Mouse (Mus musculus) liver, adult 2 months (tissue): Measurements from ENCODE around the gene Sohlh2. TPM values are rescaled to one million over a fixed set of nuclear protein-coding genes. Genes with fewer than 3 reads are reported as not detected.

Source experiments
- DNase-seq: peaks from one replicate; pipeline ENCODE4 v3.0.0-alpha.2; 2011; ENCODE audit warnings: low read depth, low spot score; ENCODE audit errors: extremely low read depth
- H3K27ac ChIP-seq: fragments of 200-500 bp; replicated peaks from 2 replicates; pipeline ENCODE4 v1.5.1; 2012; ENCODE audit warnings: low read depth, mild to moderate bottlenecking, control low read depth, inconsistent platforms, low read length; ENCODE audit not compliant: insufficient read depth
- H3K27me3 ChIP-seq: fragments of 200-500 bp; 2 replicates; pipeline ENCODE4 v1.6.1; 2012; ENCODE audit warnings: mild to moderate bottlenecking, moderate library complexity, low read length, inconsistent platforms; ENCODE audit not compliant: control insufficient read depth, insufficient read depth
- H3K36me3 ChIP-seq: fragments of 200-500 bp; 2 replicates; pipeline ENCODE4 v1.6.1; 2012; ENCODE audit warnings: low read length, inconsistent platforms; ENCODE audit not compliant: control insufficient read depth, insufficient read depth
- H3K4me1 ChIP-seq: fragments of 200-500 bp; 2 replicates; pipeline ENCODE4 v1.6.1; 2011; ENCODE audit warnings: low read length; ENCODE audit not compliant: control insufficient read depth, insufficient read depth
- H3K4me3 ChIP-seq: fragments of 200-500 bp; 2 replicates; pipeline ENCODE4 v1.5.1; 2011; ENCODE audit warnings: low read depth, mild to moderate bottlenecking, control low read depth, low read length, moderate library complexity; ENCODE audit not compliant: insufficient read depth
- H3K79me2 ChIP-seq: fragments of 200-500 bp; 2 replicates; pipeline ENCODE4 v1.6.1; 2012; ENCODE audit warnings: inconsistent platforms, mild to moderate bottlenecking, low read length, moderate library complexity; ENCODE audit not compliant: control insufficient read depth, insufficient read depth
- H3K9ac ChIP-seq: fragments of 200-500 bp; 2 replicates; pipeline ENCODE4 v1.6.1; 2012; ENCODE audit warnings: low read depth, mild to moderate bottlenecking, control low read depth, inconsistent platforms, low read length
- CTCF ChIP-seq: fragments of 200-500 bp; IDR thresholded peaks from 2 replicates; pipeline ENCODE4 v1.5.1; 2011; ENCODE audit warnings: low read depth, low read length, control low read depth
- POLR2A ChIP-seq: fragments of 200-500 bp; IDR thresholded peaks from 2 replicates; pipeline ENCODE4 v1.6.1; 2011; ENCODE audit warnings: low read length, control low read depth; ENCODE audit not compliant: insufficient read depth; ENCODE audit errors: extremely low read depth
- WGBS: fragments of 180-500 bp; shearing (Covaris S2); methylation state at CpG from one replicate; pipeline ENCODE4 v1.1.7; 2018; 5-methylcytosine and 5-hydroxymethylcytosine counted together
- polyA plus RNA-seq: library from polyadenylated mRNA; depleted of rRNA; stranded (reverse); fragments of >200 nt; gene quantifications from 2 replicates; pipeline ENCODE4 v1.2.3, GENCODE M21; 2012
- total RNA-seq: library from RNA; depleted of rRNA; stranded (reverse); fragments of >200 nt; gene quantifications from 2 replicates; pipeline ENCODE4 v1.2.3, GENCODE M21; 2014

Sohlh2 gene
- total and polyA plus RNA-seq, 2 experiments: not detected

DNA sequence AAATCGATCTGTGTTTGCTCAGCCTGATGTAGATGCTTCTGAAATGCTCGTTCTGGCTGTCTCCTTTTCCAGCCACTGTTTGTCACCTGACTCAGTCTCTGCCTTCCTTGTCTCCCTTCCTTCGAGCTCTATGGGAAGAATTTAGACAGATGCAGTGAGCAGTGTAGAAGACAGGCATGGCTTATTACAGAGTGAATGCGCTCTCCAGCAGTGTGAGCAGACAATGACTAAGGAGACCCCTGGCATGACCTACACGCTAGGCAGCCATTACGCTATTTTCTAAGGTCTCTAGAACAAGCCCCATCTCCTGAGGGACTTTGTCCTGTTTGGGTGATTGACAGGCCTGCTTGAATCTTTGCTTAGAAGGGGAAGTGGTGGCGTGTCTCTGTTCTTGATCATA is 20.7 kb upstream of the Sohlh2 start:
- TF ChIP-seq POLR2A (no peak), CTCF (no peak)

DNA sequence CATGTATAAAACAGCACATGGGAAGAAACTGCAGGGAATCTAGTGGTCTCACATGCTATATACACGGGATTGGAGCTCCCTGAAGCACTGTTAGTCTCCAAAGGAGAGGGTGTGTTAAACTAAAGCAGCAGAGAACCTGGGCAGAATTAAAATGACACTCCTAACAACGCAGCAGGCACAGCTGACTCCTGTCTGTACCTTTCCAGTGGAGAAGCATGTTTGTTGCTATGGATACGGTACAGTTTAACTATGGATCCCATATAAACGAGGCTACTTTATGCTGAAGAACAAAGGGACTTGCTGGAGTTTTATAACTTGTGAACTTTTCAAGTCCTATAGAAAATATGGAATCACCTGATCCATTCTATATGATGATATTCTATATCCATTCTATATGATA is 18.3 kb upstream of the Sohlh2 start:
- DNase-seq: no peak
- Histone ChIP-seq H3K27me3 (no peaks in the 10 kb centered on the region), H3K36me3 (no peaks in the 10 kb centered on the region), H3K9ac (no peak overlapping the region), H3K4me1 (no peaks in the 10 kb centered on the region), H3K27ac (no peak overlapping the region), H3K79me2 (no peaks in the 10 kb centered on the region), H3K4me3 (no peak overlapping the region)
- 69% methylated on average over 4 of the region's 4 CpGs for WGBS
- TF ChIP-seq CTCF (no peak), POLR2A (no peak)

More for the DNA sequence above, 20.7 kb upstream of the Sohlh2 start:
- Histone ChIP-seq H3K27ac (no peak overlapping the region), H3K79me2 (no peaks in the 10 kb centered on the region), H3K9ac (no peak overlapping the region), H3K4me3 (no peak overlapping the region), H3K4me1 (no peaks in the 10 kb centered on the region), H3K36me3 (no peaks in the 10 kb centered on the region), H3K27me3 (no peaks in the 10 kb centered on the region)
- 76% methylated on average over 7 of the region's 7 CpGs for WGBS
- no peak for DNase-seq

DNA sequence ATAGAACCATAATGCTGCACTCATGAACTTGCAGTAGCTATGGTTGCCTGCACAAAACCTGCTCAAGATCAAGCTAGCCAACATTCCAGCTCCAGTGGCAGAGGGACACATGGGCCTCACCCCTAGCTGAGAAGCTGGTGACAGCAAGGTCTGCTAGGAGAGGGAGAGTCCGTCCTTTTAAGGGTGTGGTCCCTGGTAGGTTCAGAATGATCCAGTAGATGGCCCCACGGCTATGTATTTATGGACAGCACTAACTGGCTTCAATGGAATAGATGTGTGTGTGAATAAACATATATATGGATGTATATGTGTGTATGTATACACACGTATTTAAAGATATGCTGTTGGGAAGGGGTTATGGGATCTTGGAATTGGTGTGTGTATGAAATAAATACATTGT is 9.3 kb upstream of the Sohlh2 start:
- Histone ChIP-seq H3K79me2 (no peaks in the 10 kb centered on the region), H3K27ac (no peak overlapping the region), H3K36me3 (no peaks in the 10 kb centered on the region), H3K27me3 (no peaks in the 10 kb centered on the region), H3K4me3 (no peak overlapping the region), H3K4me1 (no peaks in the 10 kb centered on the region), H3K9ac (no peak overlapping the region)
- 68% methylated on average over 3 of the region's 3 CpGs for WGBS
- DNase-seq: no peak
- no peak for TF ChIP-seq POLR2A
- TF ChIP-seq CTCF: no peak

DNA sequence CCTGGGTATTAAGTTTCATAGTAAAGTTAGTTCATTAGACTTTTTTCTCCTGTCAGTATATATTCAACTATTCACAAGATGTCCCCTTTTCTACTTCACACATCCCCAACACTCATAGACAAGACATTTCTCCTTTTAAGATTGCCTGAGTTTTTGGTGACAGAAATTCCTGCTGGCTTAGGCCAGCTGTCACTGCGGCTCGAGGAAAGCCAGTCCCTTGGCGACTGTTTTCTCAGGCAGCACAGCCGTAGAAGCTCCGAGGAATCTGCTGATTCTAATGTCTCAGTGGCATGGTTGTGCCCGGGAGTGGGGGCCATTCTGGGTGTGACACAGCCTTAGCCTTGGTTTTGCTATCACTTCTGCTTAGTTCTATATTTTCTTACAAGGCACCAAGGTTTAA is 4.6 kb upstream of the Sohlh2 start:
- WGBS: 62% methylated on average over 6 of the region's 6 CpGs
- no peaks in the 10 kb centered on the region for H3K27me3 ChIP-seq
- TF ChIP-seq CTCF: no peak
- TF ChIP-seq POLR2A: no peak
- H3K9ac ChIP-seq: no peak overlapping the region
- DNase-seq: no peak
- H3K4me1 ChIP-seq: no peaks in the 10 kb centered on the region
- no peak overlapping the region for H3K4me3 ChIP-seq
- H3K27ac ChIP-seq: no peak overlapping the region
- no peaks in the 10 kb centered on the region for H3K36me3 ChIP-seq
- no peaks in the 10 kb centered on the region for H3K79me2 ChIP-seq

DNA sequence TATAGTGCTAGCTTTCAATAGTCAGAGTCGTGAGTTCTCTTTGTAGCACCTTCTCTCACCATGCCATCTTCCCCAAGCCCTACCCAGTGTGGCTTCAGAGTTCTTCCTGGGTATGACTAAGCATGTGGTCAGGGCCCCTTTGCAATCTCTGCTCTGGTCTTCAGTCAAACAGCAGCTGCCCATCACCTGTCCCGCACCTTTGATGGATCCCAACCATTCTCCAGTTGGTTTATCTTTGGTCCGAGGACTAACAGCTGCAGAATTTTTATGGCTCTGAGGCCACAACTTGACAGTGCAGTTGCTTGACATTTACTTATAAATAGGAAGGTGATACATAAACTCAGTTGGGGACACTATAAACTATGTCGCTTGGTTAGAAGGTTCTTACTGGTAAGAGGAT is 9.8 kb downstream of the Sohlh2 start:
- Histone ChIP-seq H3K27me3 (no peaks in the 10 kb centered on the region), H3K4me1 (no peaks in the 10 kb centered on the region), H3K36me3 (no peaks in the 10 kb centered on the region), H3K79me2 (no peaks in the 10 kb centered on the region), H3K4me3 (no peak overlapping the region), H3K27ac (no peak overlapping the region), H3K9ac (no peak overlapping the region)
- TF ChIP-seq POLR2A (no peak), CTCF (no peak)
- DNase-seq: no peak
- 88% methylated on average over 4 of the region's 4 CpGs for WGBS

DNA sequence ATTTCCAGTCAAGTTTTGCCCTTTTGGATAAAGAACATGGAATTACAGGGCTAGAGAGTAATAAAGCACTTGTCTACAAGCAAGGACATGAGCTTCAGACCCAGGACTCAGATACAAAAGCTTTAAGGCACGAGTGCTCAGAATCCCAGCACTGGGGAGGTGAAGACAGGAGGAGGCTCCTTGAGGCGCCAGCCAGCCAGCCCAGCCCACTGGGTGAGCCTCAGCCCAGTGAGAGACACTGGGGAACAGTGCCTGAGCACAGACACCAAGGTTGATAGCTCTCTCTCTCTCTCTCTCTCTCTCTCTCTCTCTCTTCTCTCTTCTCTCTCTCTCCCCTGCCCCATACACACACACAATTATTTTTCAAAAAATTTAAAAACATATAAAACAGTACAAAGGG is 11.5 kb downstream of the Sohlh2 start:
- H3K4me3 ChIP-seq: no peak overlapping the region
- no peaks in the 10 kb centered on the region for H3K27me3 ChIP-seq
- TF ChIP-seq POLR2A: no peak
- TF ChIP-seq CTCF: no peak
- no peaks in the 10 kb centered on the region for H3K36me3 ChIP-seq
- no peaks in the 10 kb centered on the region for H3K79me2 ChIP-seq
- WGBS: 54% methylated on average over 2 of the region's 2 CpGs
- no peak overlapping the region for H3K9ac ChIP-seq
- DNase-seq: no peak
- H3K27ac ChIP-seq: no peak overlapping the region
- no peaks in the 10 kb centered on the region for H3K4me1 ChIP-seq
